Mouse (Mus musculus) olfactory bulb, adult 2 months (tissue): Measurements from ENCODE around the gene Opa1.

ENCODE experiments used
- CTCF ChIP-seq: fragments of 200-500 bp; IDR thresholded peaks from 2 replicates; pipeline ENCODE4 v1.5.1; 2012; ENCODE audit warnings: low read depth, mild to moderate bottlenecking, low read length, moderate library complexity; ENCODE audit not compliant: insufficient read depth
- POLR2A ChIP-seq: fragments of 200-500 bp; IDR thresholded peaks from 2 replicates; pipeline ENCODE4 v1.6.1; 2012; ENCODE audit warnings: mild to moderate bottlenecking, low read depth, low read length, moderate library complexity; ENCODE audit not compliant: insufficient read depth

- no peak for TF ChIP-seq CTCF
- TF ChIP-seq POLR2A = no peak
Measured at GRCm38 (mm10) chr16:29544829-29545228, 34.3 kb upstream of the Opa1 start, which contains the start of gene Atp13a4.
